Mouse (Mus musculus) heart, postnatal 0 days (tissue): ENCODE measurements at regions not wholly inside any gene's neighbourhood (a gene's known extent, or its start where the extent isn't known, plus 50 kb on each side); places are given as distances from the start of the nearest gene placed in this dataset.

Experiments
- ATAC-seq: fragments of 200-750 bp; cut with Nextera tagmentation; 2 replicates; pipeline ENCODE4 v1.8.0; 2017; ENCODE audit warnings: low read depth, moderate number of reproducible peaks, moderate library complexity; ENCODE audit not compliant: insufficient read depth
- DNase-seq: peaks from one replicate; pipeline ENCODE4 v3.0.0-alpha.2; 2016; ENCODE audit warnings: low spot score
- H3K27ac ChIP-seq: fragments of 300-500 bp; sonication (generic); 2 replicates; pipeline ENCODE4 v1.5.1; 2014; ENCODE audit warnings: low read depth, mild to moderate bottlenecking
- H3K27me3 ChIP-seq: fragments of 300-500 bp; sonication (generic); 2 replicates; pipeline ENCODE4 v1.6.1; 2014; ENCODE audit warnings: low read length, mixed read lengths; ENCODE audit not compliant: control insufficient read depth, insufficient read depth
- H3K36me3 ChIP-seq: fragments of 300-500 bp; sonication (generic); replicated peaks from 2 replicates; pipeline ENCODE4 v1.6.1; 2014; ENCODE audit warnings: low read length, mixed read lengths; ENCODE audit not compliant: control insufficient read depth, insufficient read depth
- H3K4me1 ChIP-seq: fragments of 300-500 bp; sonication (generic); 2 replicates; pipeline ENCODE4 v1.6.1; 2014; ENCODE audit warnings: antibody characterized with exemption; ENCODE audit not compliant: control insufficient read depth, insufficient read depth
- H3K4me2 ChIP-seq: fragments of 300-500 bp; sonication (generic); 2 replicates; pipeline ENCODE4 v1.6.1; 2014; ENCODE audit warnings: low read depth, mild to moderate bottlenecking, low read length, moderate library complexity
- H3K4me3 ChIP-seq: fragments of 300-500 bp; sonication (generic); 2 replicates; pipeline ENCODE4 v1.5.1; 2014; ENCODE audit warnings: low read depth, low read length
- H3K9ac ChIP-seq: fragments of 300-500 bp; sonication (generic); replicated peaks from 2 replicates; pipeline ENCODE4 v1.6.1; 2014; ENCODE audit warnings: low read depth, low read length, mixed read lengths
- H3K9me3 ChIP-seq: fragments of 300-500 bp; sonication (generic); replicated peaks from 2 replicates; pipeline ENCODE4 v1.6.1; 2016; ENCODE audit warnings: low read length; ENCODE audit not compliant: control insufficient read depth
- CTCF ChIP-seq: IDR thresholded peaks from 2 replicates; pipeline ENCODE4 v1.5.1; 2016; ENCODE audit warnings: antibody characterized with exemption, control low read depth, low read depth
- EP300 ChIP-seq: IDR thresholded peaks from 2 replicates; pipeline ENCODE4 v1.6.1; 2016; ENCODE audit warnings: antibody characterized with exemption, low read depth
- WGBS: fragments of 180-500 bp; shearing (Covaris S2); extraction: QIAGEN DNeasy Blood & Tissue Kit; methylation state at CpG from one replicate; pipeline ENCODE4 v1.1.7; 2014; 5-methylcytosine and 5-hydroxymethylcytosine counted together

DNA sequence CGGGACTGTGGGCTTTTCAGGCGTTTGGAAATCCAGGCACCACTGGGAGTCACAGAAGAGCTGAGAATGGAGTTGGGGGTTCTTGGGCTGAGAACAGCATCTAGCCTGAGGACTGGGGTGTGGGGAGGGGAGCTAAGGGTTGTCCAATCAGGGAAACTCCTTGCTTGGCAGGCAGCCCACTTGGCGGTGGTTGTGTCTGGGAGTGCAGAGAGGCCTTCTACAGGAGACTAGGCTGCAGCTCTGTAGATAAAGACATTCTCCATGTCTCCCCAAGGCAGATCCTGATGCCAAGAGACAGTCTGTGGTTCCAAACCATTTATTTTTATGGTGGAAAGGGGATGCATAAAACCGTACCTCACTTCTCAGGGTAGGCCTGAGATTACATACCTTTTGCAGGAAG, 774.6 kb downstream of the Brinp1 start:
- TF ChIP-seq EP300, result no peak
- no peak for TF ChIP-seq CTCF
- no peak for ATAC-seq
- WGBS, result 58% methylated on average over 4 of the region's 4 CpGs

DNA sequence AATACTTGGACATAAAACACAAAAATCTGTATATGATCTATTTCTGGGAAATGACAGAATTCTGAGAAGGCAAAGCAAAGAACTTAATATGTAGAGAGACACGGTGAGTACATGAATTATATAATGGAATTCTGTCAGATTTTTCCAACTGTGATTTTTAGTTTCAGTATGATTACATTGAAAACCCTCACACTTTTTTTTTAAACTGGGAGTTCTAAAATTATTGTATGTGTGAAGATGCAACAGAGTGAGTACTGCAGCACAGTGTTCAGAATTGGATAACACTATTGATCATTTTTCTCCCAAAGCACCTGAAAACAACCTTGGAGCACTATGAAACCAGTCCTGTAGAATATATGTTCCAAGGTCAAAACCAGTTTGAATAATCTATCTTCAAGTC, 797.7 kb downstream of the Brinp1 start:
- no peak for DNase-seq
- Histone ChIP-seq H3K9me3 (no peaks in the 10 kb centered on the region), H3K4me1 (no peaks in the 10 kb centered on the region), H3K36me3 (no peaks in the 10 kb centered on the region), H3K27ac (no peak overlapping the region), H3K9ac (no peak overlapping the region), H3K4me3 (no peak overlapping the region), H3K4me2 (no peak overlapping the region), H3K27me3 (no peaks in the 10 kb centered on the region)
- ATAC-seq, result no peak
- TF ChIP-seq CTCF, result no peak
- no peak for TF ChIP-seq EP300
- WGBS, result 76% methylated on average over 1 of the region's 1 CpGs

More for the DNA sequence above, 774.6 kb downstream of the Brinp1 start:
- H3K9ac ChIP-seq, result no peak overlapping the region
- H3K27me3 ChIP-seq, result no peaks in the 10 kb centered on the region
- no peak overlapping the region for H3K4me2 ChIP-seq
- no peak for DNase-seq
- H3K36me3 ChIP-seq, result no peaks in the 10 kb centered on the region
- H3K27ac ChIP-seq, result no peak overlapping the region
- H3K4me1 ChIP-seq, result no peaks in the 10 kb centered on the region
- H3K9me3 ChIP-seq, result no peaks in the 10 kb centered on the region
- H3K4me3 ChIP-seq, result no peak overlapping the region

DNA sequence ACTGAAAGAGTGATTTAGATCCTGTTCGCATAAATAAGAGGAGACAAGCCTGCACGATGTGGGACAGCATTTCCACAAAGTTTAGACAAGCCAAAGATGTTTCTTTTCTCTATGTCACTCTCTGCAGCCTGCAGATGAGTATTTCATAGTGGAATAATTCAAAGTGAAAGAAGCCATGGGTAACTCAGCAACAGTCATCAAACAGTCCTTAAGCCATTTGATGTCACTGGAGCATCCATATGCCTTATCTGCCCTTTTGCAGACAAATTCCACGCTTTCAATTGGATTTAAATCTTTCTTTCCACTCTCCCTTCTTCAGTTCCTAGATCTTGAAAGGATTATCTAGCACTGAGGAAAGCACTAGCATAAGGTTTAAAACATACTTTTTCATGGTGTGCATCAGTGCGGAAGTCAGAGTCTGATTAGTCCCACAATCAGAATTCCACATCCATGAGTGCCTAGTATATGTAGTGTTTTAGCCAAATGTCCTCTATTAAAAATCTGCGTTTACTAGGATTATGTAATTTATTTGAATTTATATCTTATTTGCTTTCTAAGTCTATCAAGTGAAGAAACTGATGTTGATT, 805.6 kb downstream of the Brinp1 start:
- no peak overlapping the region for H3K4me3 ChIP-seq
- H3K9ac ChIP-seq, result no peak overlapping the region
- H3K27me3 ChIP-seq, result no peaks in the 10 kb centered on the region
- TF ChIP-seq EP300 (no peak), CTCF (no peak)
- DNase-seq (no peak), ATAC-seq (no peak)
- H3K4me2 ChIP-seq, result no peak overlapping the region
- no peaks in the 10 kb centered on the region for H3K4me1 ChIP-seq
- H3K9me3 ChIP-seq, result no peaks in the 10 kb centered on the region
- H3K27ac ChIP-seq, result no peak overlapping the region
- WGBS, result 72% methylated on average over 5 of the region's 5 CpGs
- H3K36me3 ChIP-seq, result no peaks in the 10 kb centered on the region

DNA sequence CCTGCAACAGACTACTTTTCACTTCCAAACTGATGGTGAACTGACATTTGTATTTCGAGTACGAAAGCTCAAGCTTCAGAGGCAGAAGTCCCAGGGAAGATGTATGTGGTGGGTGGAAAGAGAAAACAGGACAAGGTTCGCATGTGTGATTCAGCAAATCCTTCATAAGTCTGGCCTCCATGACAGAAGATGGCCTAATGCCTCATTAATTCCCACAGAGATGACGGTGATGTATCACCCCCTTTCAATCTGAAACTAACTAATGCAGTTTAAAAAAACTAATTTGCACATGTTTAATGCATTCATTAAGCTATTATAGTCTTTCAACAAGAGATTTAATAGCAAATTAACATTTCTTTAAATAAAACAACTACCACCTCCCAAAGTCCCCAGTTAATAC, 826.1 kb downstream of the Brinp1 start:
- no peak for ATAC-seq
- no peak overlapping the region for H3K4me3 ChIP-seq
- no peak for DNase-seq
- H3K9me3 ChIP-seq, result no peaks in the 10 kb centered on the region
- 55% methylated on average over 4 of the region's 4 CpGs for WGBS
- H3K27ac ChIP-seq, result no peak overlapping the region
- H3K27me3 ChIP-seq, result no peaks in the 10 kb centered on the region
- H3K36me3 ChIP-seq, result no peaks in the 10 kb centered on the region
- H3K4me2 ChIP-seq, result no peak overlapping the region
- H3K9ac ChIP-seq, result no peak overlapping the region
- TF ChIP-seq EP300, result no peak
- TF ChIP-seq CTCF, result no peak
- no peaks in the 10 kb centered on the region for H3K4me1 ChIP-seq

DNA sequence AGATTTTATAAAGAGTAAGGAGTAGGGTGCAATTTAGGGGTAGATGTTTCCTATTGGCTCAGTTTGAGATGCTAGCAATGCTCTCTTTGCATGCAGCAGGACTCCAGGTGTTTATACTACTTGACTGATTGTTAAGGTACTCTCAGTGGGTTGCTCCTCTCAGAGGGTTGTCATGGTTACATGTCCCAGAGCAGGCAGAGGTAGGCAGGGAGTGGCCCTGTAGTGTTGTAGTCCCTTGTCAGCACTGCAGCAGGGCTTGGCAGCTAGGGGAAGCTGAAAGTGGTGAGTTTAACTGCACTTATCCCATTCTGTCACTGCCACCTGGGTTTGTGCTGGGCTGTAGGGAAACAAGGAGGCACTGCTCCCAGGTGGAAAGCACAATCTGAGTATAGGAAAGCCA, 839.7 kb downstream of the Brinp1 start:
- Histone ChIP-seq H3K27ac (no peak overlapping the region), H3K9me3 (no peaks in the 10 kb centered on the region), H3K9ac (no peak overlapping the region), H3K36me3 (no peaks in the 10 kb centered on the region), H3K27me3 (no peaks in the 10 kb centered on the region), H3K4me1 (no peaks in the 10 kb centered on the region), H3K4me3 (no peak overlapping the region), H3K4me2 (no peak overlapping the region)
- ATAC-seq, result no peak
- no peak for TF ChIP-seq EP300
- TF ChIP-seq CTCF, result no peak
- no peak for DNase-seq

DNA sequence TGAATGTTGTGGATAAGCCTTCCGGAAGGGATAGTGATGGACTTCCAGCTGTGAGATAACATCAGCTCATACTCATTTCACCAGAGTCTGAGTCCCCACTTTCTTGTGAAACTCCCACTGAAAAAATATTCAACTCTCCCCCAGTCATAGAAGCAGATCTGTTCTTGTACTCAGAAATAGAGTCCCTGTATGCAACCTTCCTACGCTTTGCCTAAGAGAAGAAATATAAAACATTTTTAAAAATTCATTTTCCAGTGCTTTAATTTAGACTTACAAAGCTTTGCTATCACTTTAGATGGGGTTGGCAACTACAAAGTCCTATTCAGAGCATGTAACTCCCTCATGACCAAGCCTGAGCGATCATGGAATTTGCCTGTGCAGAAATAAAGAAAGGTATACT, 868.9 kb downstream of the Brinp1 start:
- DNase-seq, result no peak
- H3K4me3 ChIP-seq, result no peak overlapping the region
- H3K9ac ChIP-seq, result no peak overlapping the region
- WGBS, result 68% methylated on average over 3 of the region's 3 CpGs
- H3K9me3 ChIP-seq, result no peaks in the 10 kb centered on the region
- ATAC-seq, result no peak
- TF ChIP-seq CTCF (no peak), EP300 (no peak)
- H3K4me2 ChIP-seq, result no peak overlapping the region
- H3K36me3 ChIP-seq, result no peaks in the 10 kb centered on the region
- H3K4me1 ChIP-seq, result no peaks in the 10 kb centered on the region
- no peak overlapping the region for H3K27ac ChIP-seq
- H3K27me3 ChIP-seq, result no peaks in the 10 kb centered on the region
